Mouse (Mus musculus) frontal cortex, postnatal 36 days (tissue): ENCODE results near the gene Ate1.
"Not testable (repeated sequence)": the region's sequence is repeated elsewhere in the genome, so short reads cannot be mapped to it uniquely, and the experiment has no call there.

Source experiments
- DNase-seq, 2 experiments: peaks; one replicate each; pipeline ENCODE4 v3.0.0; 2022; ENCODE audit warnings: low spot score in 2 of 2

Gene Ate1

DNA sequence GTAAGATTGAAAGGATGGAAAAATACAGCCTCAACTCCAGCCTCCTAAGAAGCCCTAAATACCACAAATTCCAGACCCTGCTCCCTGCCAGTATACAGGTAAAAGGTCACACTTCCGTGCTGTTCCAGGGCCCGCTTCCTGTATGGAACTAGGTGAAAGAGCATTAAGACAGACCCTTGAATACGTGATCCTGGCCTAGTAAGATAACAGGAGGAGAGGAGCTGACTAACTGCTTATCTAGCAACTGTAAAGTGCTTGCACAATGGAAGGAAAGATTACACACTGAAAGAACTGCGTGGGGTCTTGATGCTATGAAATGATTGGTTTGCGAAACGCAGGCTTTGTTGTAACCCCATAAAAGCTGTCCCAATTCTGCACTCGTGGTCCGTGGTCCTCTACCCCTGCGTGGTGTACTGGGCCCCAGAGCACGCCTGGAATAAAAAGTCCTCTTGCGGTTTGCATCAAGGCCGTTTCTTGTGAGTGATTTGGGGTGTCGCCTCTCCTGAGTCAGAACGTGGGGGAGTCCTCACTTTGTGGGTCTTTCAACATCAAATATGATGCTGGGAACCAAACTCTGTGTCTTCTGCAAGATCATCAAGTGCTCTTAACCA lies 748 bp upstream of the Ate1 start:
- no peak for DNase-seq

DNA sequence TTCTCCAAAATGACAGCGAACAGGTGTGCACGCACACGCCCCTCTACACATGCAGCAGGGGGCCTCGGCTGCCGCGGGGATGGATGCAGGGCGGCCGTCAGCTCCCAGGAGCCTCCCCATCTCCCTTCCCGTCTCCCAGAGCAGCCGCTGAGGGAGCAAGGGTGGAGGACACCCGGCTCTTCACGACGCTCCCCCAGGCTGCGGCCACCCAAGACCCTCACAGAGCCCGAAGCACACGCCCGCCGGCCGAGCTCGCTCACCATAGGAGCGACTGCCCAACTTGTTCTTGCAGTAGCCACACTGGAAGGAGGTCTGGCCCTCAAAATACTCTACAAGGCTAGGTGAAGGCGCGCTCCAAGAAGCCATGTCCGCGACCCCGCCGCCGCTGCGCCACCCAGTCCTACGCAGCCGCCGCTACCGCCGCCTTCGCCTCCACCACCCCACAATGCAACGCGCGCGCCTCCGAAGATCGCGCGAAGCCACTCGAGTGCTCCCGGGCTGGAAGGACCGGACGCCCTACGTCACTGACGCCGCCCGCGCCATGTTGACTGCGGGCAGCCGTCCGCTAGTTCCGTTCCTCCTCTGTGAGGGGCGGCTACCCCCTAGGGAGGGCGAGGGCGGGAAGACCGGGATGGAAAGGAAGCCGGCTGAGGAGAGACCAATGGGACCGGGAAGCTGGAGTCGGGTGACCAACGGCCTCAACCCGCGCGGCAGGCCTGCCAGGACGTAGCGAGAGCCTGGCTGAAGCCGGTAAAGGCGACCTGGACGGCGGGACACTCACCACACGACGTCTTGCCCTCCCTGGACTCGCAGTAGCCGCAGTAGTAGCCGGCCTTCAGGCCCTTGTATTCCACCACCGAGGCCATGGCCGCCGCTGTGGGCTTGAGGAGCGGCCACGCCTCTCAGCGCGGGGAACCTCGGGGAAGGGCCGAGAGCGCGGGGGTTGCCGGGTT lies 797 bp downstream of the Ate1 start:
- peak; percentile 97 to 98 for DNase-seq

DNA sequence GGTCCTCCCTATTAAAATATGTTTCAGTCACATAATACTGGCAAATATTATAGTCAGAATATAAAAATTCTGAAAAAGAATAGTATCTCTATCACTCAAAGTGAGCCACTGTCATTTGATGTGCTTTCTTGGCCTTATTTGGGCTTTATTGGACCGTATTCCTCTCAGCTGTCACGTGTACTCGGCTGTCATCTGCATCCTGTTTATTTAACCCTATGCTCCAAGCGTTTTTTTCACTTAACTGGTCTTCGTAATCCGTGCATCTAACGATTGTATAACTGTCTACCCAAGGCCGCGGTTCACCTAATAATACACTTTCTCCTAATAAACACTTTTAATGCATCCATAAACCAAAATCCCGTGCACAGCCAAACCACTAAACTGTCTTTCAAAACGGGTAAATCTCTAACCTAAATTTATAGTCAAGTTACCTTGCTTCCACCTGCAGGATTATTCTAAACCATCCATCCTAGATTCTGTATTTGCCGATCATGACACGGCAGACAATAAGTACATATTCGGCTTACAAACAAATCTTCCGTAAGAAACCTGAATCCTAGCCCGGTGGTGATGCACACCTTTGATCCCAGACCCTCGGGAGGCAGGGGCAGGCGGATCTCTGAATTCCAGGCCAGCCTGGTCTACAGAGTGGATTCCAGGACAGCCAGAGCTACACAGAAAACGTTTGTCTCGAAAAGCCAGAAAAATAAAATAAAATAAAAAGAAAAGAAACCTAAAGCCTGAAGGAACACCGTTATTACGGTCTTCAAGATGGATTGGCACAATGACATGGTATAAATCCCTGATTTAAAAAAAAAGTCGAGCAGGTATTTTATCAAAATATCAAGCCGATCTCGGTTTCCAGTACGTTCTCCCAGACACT lies 1.7 kb downstream of the Ate1 start:
- DNase-seq, result no peak

DNA sequence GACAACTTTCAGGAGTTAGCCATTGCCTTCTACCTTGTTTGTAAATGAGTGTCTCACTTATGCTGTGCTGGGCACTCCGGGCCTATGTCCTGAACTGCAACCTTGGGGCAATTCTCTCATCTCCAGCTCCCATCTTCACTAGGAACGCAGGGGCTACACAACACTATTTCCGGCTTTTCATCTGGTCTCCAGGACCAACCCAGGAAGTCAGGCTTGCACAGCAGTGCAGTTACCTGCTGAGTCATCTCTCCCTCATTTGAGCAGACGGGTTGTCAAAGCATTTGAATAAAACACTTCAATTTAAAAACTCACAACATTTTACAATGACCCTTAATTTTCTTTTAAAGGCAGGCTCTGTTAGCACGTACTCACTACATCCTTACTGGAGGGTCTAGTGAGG lies 9.9 kb downstream of the Ate1 start:
- DNase-seq, result no peak

DNA sequence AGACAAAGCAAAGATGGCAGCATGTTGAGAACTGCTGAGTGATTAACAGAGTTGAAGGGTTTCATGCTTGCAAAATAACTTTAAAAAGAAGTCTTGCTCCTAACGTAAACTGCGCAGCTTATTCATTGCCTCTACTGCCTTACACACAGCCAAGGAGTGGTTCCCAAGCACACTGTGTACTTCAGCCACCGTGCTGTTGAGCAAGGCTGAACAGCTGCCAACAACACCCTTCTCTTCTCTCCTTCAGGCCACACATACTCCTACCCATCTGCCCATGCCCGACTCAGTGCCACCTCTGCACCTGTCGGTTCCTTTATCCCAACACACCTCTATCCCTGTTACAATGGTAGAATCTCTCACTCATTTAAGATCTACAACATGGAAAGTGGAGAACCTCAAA lies 17.2 kb downstream of the Ate1 start:
- DNase-seq, result no peak

DNA sequence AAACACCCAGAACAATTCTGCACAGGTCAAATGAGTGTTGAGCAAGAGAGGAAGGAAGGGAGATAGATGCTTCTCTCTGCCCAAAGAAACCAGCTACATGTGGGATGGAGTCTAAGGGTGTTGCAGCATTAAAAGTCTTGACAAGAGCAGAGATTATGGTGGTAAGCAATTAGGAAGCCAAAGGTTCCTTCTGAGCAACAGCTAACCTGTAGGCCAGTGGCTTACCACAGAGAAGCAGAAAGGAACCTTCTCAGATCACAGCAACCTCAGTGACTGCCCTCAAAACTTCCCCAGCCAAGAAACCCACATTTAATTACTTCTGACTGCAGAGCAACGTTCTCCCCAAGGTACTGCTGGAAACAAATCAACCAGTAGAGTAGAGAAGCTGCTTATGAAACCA lies 18.7 kb downstream of the Ate1 start:
- no peak for DNase-seq

DNA sequence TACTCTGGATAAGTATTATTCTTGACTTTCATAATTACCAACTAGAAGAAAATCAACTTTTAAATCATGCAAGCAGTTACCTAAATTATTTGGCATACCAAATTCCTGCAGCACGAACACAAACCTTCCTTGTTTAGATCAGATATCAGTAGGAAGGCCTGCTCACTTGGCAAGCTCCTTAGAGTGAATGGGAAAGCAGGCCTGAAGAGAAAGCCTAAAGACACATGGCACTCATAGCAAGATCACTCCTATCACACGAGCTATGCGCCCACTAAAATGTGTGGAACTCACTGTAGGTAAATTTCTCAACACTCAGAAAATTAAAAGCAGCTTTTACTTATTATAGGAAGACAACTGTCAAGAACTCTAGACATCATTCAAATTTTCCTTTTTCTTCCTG lies 26.8 kb downstream of the Ate1 start:
- peak in 1 of 2 experiments; percentile 26 for DNase-seq

DNA sequence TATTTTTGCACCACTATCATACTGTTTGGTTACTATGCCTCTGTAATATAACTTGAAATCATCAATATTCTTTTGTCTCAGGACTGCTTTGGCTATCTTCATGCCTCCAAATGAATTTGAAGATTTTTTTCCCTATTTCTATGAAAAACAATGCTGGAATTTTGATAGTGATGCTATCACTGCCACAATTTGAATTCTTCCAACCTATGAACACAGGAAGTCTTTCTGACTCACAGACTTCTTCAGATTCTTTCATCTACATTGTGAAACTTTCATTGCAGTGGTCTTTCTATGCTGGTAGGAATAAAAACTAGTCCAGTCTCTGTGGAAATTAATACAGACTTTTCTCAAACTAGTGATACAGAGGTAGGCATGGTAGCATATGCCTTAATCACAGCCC lies 28.1 kb downstream of the Ate1 start:
- DNase-seq, result no peak

DNA sequence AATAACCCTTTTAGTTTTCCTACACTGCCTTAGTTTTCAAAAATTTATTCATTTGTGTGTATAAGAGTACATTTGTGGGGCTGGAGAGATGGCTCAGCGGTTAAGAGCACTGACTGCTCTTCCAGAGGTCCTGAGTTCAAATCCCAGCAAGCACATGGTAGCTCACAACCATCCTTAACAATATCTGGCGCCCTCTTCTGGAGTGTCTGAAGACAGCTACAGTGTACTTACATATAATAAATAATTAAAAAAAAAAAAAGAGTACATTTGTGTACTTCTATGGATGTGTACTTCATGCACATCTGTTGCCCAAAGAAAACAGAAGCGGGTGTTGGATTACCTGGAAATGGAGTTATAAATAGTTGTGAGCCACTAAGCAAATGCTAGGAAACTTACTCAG lies 41.2 kb downstream of the Ate1 start:
- not testable (repeated sequence) for DNase-seq

DNA sequence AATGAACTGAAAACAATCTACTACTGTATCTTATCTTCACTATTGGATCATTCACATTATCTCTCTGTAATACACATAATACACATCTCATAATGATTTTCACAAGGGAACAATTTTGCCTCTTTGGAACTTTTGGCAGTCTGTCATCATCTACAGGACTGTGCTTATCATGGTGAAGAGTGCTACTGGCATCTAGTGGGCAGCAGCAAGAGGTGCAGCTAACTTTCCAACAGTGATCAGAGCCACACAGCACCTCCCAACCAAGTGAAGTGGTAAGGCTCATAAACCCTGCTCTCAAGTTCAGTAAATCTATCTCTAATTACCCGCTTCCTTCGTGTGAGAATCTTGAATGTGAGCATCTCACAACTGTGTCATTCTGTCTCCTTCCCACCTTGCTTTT lies 44.2 kb downstream of the Ate1 start:
- peak; percentile 17 to 67 for DNase-seq

DNA sequence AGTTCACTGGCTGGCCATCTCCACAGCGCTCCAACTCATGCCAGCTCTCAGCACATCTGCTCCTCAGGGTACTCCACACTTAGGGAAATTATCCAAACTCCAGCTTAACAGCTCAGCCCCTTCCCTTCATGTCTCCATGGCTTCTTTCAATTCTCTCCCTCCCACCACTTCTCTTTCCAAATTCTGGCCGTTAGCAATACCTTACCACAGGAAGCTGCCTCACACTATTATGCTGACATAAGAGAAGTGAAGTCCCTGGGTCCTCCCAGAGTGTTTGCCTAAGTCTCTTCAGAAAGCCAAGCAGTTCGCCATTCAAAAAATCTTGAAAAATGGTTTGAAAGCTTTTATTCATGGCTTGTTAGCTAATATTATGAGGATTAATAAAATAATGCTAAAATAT lies 46.3 kb downstream of the Ate1 start:
- no peak for DNase-seq

DNA sequence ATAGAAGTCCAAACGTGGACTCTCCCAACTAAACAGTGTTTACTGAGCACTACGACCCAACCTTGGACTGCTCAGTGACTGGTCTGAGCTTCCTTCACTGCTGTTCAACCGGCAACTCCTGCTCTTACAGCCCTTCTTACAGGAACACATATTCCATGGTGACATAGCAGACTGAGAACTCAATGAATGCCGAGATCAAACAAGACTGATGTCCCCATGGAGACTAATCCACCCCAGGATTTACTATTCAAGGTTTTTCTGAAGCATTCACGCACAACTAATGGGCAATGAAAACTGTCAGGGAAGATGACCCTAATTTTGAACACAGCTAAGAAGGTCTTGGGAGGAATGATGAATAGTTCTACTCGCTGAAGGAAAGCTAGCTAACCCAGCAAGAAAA lies 47.5 kb downstream of the Ate1 start:
- no peak for DNase-seq

DNA sequence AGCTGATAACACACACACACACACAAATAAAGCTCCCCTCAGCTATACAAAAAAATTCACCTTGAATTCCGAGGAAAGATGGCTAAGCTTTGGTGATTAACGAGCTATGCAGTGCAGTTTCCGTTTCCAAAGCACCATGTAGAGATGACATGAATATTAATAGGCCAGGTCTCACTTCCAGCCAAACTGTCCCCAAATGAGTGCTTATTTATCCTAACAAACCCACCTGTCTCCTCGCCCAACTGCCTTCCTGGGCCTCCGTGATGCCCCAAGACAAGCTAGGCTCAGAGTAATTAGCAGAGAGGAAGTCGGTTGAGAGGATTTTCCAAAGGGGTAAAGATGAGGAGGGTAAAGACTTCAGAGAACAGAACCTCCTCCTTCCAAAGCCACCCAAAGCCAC lies 49.1 kb downstream of the Ate1 start:
- no peak for DNase-seq

DNA sequence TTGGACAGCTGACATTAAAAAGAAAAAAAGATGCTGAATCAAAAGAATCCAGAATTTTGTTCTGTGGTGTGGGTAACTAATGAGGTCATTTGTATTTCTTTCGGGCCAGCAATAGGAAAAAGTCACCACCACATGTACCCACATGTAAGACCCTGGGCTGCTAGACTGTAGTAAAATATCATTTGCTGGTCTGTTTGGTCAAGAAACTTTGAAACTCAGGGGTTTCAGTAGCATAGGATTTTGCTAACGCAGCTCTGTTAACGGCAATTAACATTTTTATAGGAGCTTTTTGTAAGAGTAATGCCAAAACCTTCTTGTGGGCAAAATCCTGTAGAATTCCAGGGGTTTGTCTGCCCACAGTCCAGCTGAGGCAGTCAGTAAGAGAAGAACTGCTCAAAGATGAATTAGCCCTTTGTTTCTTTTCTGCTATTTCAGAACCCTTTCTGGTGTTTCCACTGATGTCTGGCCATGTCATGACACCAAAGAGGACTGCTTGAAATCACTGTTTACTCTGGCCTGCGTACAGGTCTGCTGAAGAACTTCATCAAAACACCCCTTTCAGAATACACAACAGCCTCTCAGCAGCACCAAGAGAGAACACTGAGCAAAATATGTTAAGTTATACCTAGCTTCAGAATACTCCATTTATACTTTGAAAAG lies 64.5 kb downstream of the Ate1 start:
- no peak for DNase-seq

DNA sequence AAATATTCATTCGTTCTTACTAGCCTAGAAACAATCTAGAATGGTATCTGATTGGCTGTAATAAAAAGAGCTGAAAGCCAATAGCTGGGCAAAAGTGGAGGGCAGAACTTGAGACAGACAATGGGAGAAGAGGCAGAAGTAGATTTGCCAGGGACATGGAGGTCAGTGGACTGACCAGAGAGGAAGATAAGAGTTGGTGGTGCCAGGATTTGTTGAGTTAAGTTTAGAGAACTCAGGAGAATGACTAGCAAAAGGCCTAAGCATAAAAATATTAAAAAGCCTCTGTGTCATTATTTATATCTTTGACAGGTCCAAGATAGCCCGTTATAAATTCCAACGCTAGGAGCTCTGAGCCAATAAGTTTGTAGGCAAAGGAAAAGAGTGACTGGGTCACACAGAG lies 65.9 kb downstream of the Ate1 start:
- DNase-seq, result no peak

DNA sequence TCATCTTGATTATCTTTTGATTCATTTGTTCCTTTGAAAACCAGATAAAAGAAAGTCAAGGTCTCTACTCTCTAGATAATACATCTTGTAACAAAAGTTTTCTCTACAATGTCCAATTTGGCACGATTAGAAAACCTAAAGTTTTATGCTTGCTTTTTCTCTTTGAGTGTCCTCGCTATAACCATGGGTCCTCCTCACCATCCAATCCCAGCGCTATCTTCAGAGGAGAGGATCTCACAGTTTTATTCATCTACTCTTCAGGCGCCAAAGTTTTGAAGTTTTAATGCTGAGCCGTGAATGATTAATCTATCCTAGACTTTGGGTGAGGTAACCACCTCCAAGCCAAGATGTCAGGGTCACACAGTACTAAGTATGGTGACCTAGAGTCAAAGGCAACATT lies 84.4 kb downstream of the Ate1 start:
- no peak for DNase-seq

DNA sequence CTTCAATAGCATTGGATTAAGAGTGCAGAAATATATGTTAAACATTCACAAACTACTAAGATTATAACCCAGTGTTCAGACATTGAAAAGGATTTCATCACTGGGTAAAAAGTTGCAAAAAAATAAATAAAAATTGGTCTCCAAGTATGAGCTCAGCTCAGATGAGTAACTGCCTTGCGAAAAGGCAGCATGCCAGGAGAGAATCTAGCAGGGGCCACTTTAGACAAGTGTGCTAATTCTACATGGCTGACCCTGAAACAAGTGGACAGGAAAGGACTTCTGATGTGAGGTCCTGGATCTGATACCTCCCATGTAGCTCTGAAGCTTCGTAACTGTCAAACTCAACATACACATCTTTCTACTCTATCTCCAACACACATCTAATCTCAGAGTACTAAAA lies 88.0 kb downstream of the Ate1 start:
- no peak for DNase-seq

DNA sequence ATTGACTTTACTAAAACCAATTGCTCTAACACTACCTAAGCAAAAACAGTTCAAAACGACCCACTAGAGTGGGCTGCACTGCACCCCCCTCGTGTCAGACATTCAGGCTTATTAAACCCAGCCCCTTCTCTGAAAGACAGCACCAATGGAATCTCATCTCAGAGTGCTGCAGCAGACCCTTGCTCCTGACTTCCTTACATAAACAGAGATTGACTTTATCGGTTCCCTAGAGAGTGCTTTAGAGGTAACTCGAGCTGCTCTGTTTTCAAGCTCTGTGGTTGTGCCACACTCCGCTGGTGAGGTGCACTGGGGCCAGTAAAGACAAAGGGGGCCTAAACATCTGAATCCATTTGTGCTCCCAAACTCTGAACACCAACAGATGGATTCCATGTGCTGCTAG lies 93.6 kb downstream of the Ate1 start:
- no peak for DNase-seq

DNA sequence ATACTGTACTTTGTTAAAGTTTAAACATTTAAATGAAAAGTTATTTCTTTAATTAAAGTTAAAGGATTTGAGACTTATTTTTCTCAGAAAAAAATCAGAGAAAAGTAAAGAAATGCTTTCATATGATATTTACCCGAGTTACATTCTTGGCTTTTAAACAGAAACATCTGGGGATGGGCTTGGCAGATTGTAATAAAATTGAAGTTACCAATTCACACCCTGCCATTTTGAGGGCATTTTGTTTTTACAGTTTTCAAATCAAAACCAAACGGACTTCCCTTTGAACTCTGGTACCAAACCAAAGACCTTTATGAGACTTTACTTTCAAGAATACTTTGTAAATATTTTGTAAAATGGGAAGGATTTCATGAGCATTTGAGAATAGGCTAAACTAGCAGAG lies 94.2 kb downstream of the Ate1 start:
- no peak for DNase-seq

DNA sequence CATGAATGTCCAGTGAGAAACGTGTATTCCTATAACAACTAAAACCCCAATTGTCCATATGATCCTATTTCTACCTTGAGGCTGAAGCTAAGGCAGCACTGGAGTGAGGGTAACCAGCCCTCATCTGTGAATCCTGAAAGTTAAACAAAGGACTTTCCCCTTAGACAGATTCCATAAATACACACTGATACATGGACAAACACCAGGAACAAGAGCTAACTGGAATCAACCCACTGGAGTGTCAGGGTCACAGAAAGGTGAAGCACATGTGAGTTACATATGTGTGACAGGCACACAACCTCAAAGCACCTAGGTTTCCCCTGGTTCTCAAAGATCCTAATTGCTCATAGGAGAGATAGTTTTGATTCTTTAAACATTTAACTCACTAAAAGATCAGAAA lies 100.2 kb downstream of the Ate1 start:
- DNase-seq, result no peak

DNA sequence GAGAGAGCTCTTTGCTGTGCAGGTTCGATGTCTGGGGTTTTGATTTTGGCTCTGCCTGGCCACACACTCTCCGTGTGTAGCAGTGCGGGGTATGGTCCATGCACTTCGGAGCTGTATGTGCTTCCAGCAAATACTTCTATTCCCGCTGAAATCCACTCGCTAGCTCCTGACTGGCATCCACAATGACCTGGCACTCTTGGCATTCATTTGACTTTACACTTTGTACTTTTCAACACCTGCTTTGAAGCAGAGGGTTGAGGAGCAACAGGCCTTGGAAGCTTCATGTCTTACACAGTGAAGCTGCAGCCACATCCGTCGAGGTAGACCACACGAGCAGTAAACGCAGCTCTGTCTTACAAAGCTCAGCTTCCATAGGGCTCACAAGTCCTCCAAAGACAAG lies 112.5 kb downstream of the Ate1 start:
- no peak for DNase-seq

DNA sequence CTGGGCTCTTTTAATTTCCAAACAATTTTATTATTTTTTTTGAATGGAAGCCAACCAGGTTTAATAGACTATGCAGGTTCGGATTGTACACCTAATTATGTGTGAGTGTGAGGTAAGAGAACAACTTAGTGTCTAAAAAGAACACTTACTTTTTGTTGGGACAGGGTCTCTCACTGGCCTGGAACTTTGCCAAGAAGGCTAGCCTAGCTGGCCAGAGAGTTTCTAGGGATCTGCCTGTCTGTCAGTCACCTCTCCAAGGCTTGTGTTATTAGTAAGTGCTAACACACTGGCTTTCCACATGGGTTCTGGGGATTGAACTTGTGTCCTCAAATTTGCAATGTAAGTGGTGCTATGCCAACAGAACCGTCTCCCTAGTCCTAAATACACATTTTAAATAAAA lies 116.8 kb downstream of the Ate1 start:
- DNase-seq, result no peak
